Mouse (Mus musculus) lung, postnatal 0 days (tissue): ENCODE measurements around the gene Gpc5.

Experiments used
- CTCF ChIP-seq: IDR thresholded peaks from 2 replicates; pipeline ENCODE4 v1.5.1; 2016; ENCODE audit warnings: antibody characterized with exemption, mild to moderate bottlenecking
- EP300 ChIP-seq: IDR thresholded peaks from 2 replicates; pipeline ENCODE4 v1.6.1; 2016; ENCODE audit warnings: antibody characterized with exemption, mild to moderate bottlenecking, control low read depth

GRCm38 (mm10) chr14:116167401-116167800, 1075.4 kb downstream of the Gpc5 start:
- TF ChIP-seq CTCF (no peak), EP300 (no peak)
